Mouse (Mus musculus): ENCODE measurements around the gene Scarb1.

DNA sequence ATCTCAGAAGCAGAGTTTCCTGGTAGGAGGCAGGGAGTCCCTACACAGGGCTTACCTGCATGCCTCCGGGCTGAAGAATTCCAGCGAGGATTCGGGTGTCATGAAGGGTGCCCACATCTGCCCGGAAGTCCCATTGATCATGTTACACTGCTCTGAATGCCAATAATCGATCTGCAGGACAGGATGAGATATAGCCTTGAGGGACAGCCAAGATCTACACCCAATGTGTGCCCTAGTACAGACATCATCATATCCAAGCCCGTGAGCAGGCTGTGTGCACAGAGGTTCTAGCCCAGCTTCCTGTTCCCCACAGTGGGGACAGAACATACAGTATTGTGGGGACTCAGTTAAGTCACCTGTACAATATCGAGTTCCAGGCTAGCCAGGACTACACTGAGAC lies 43.7 kb downstream of the Scarb1 start:
- TF ChIP-seq CTCF (IDR thresholded peaks at IDR 0.05; ENCODE audit: low read depth) (no peak), EP300 (IDR thresholded peaks at IDR 0.05; ENCODE audit: low read depth) (no peak)
